Mouse (Mus musculus) hindbrain, embryonic 11.5 days (tissue): ENCODE data around the gene Ccdc24. TPM values are rescaled to one million over a fixed set of nuclear protein-coding genes. Genes with fewer than 3 reads are reported as not detected.
A peak's percentile ranks its signal among the peaks of the same experiment; 100 is the strongest.

ENCODE experiments used
- ATAC-seq: fragments of 200-750 bp; cut with Nextera tagmentation; 2 replicates; pipeline ENCODE4 v1.8.0; 2017; ENCODE audit warnings: mild to moderate bottlenecking, moderate TSS enrichment, moderate library complexity; ENCODE audit not compliant: low FRiP score
- DNase-seq: peaks from one replicate; pipeline ENCODE4 v3.0.0-alpha.2; 2015; ENCODE audit warnings: low spot score
- H3K27ac ChIP-seq: fragments of 300-500 bp; sonication (generic); 2 replicates; pipeline ENCODE4 v1.5.1; 2014; ENCODE audit warnings: mild to moderate bottlenecking, low read depth, low read length
- H3K27me3 ChIP-seq: fragments of 300-500 bp; sonication (generic); 2 replicates; pipeline ENCODE4 v1.6.1; 2014; ENCODE audit warnings: mild to moderate bottlenecking, low read length, moderate library complexity, mixed read lengths; ENCODE audit not compliant: control insufficient read depth, insufficient read depth
- H3K36me3 ChIP-seq: fragments of 300-500 bp; sonication (generic); 2 replicates; pipeline ENCODE4 v1.6.1; 2014; ENCODE audit warnings: mild to moderate bottlenecking, low read length, moderate library complexity, mixed read lengths; ENCODE audit not compliant: control insufficient read depth, insufficient read depth
- H3K4me1 ChIP-seq: fragments of 300-500 bp; sonication (generic); replicated peaks from 2 replicates; pipeline ENCODE4 v1.6.1; 2014; ENCODE audit warnings: low read length, mixed read lengths; ENCODE audit not compliant: control insufficient read depth, insufficient read depth
- H3K4me2 ChIP-seq: fragments of 300-500 bp; sonication (generic); replicated peaks from 2 replicates; pipeline ENCODE4 v1.6.1; 2014; ENCODE audit warnings: mild to moderate bottlenecking, low read depth, low read length
- H3K4me3 ChIP-seq: fragments of 300-500 bp; sonication (generic); 2 replicates; pipeline ENCODE4 v1.5.1; 2014; ENCODE audit warnings: low read depth, low read length
- H3K9ac ChIP-seq: fragments of 300-500 bp; sonication (generic); 2 replicates; pipeline ENCODE4 v1.6.1; 2014; ENCODE audit warnings: low read depth, low read length
- H3K9me3 ChIP-seq: fragments of 300-500 bp; sonication (generic); 2 replicates; pipeline ENCODE4 v1.6.1; 2016; ENCODE audit warnings: low read length; ENCODE audit not compliant: control insufficient read depth
- WGBS: fragments of 180-500 bp; shearing (Covaris S2); extraction: QIAGEN DNeasy Blood & Tissue Kit; methylation state at CpG from one replicate; pipeline ENCODE4 v1.1.7; 2014; 5-methylcytosine and 5-hydroxymethylcytosine counted together
- polyA plus RNA-seq: library from polyadenylated mRNA; unstranded; fragments of >200 nt; fragmentation: Nextera tagmentation; extraction: Ambion mirVana; gene quantifications from 2 replicates; pipeline ENCODE4 v1.2.1, GENCODE M21; 2014

The Ccdc24 gene
- polyA plus RNA-seq, 1 experiment from 2014 or later, result 1.7 TPM

DNA sequence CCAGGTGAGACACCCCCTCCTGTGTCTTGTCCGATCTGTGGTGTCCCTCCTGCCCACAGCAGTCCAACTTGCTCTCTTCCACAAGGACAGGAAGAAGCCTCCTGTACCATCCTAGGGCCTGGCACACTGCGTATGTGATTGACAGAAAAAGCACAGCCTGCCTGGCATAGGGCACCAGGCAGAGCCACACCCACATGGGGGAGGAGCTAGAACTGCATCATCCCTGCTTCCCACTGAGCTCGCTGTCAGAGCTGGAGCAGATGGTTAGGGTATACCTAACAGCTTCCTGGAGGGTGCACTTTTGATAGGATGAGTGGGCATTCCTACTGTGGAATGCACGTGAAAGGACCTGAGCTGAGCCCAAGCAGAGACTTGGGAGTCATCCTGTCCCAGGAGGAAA, 9.5 kb downstream of the Ccdc24 start:
- H3K4me1 ChIP-seq, result no peaks in the 10 kb centered on the region
- DNase-seq, result no peak
- no peak overlapping the region for H3K4me3 ChIP-seq
- H3K9ac ChIP-seq, result no peak overlapping the region
- H3K27ac ChIP-seq, result no peak overlapping the region
- peak; percentile 51; the same call in 1 of the 2 replicates for ATAC-seq
- no peaks in the 10 kb centered on the region for H3K9me3 ChIP-seq
- H3K36me3 ChIP-seq, result no peaks in the 10 kb centered on the region
- WGBS, result 38% methylated on average over 4 of the region's 4 CpGs
- no peaks in the 10 kb centered on the region; the same call in 1 of the 2 replicates for H3K27me3 ChIP-seq
- H3K4me2 ChIP-seq, result no peak overlapping the region

DNA sequence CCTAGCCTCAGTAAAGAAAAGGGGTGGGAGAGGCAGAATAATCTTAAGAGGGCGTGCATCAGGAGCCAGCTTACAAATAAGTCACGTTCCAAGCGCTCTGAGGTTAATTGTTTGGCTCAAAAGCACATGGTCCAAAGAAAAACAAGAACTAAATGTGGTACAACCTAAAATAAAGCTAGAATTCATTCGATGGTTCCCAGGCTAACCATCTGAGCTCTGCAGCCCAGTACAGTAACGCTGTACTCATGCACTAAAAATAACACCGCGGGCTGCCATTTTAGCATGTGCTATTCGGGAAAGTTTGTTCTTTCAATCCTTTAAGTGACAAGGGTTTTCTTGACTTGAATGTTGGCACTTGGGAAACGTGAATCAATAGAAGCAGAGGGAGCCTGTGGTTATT, 11.8 kb downstream of the Ccdc24 start:
- DNase-seq (no peak), ATAC-seq (no peak)
- H3K4me1 ChIP-seq, result no peaks in the 10 kb centered on the region
- 90% methylated on average over 9 of the region's 9 CpGs for WGBS
- no peaks in the 10 kb centered on the region for H3K9me3 ChIP-seq
- no peaks in the 10 kb centered on the region for H3K36me3 ChIP-seq
- H3K4me3 ChIP-seq, result no peak overlapping the region
- no peak overlapping the region for H3K9ac ChIP-seq
- no peaks in the 10 kb centered on the region; the same call in 1 of the 2 replicates for H3K27me3 ChIP-seq
- H3K27ac ChIP-seq, result no peak overlapping the region
- H3K4me2 ChIP-seq, result no peak overlapping the region

DNA sequence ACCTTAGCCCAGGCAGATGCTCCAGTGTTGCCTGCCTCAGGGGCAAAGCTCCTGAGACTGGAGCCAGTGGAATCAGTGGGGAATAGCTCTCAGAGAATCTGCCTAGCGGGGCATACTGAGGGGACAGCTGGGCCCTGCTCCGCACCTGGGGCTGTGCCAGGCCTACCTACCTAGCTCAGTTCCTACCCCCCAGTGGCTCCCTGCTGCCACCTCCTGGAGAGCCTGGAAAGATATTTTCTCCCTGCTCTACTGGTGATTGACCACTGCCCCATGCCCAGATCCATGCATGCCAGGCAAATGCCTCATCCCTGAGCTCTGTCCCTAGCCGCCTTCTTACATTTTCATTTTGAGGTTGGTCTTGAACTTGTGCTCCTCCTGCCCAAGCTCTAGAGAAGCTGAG, 13.6 kb downstream of the Ccdc24 start:
- WGBS, result 60% methylated on average over 3 of the region's 3 CpGs
- H3K9ac ChIP-seq, result no peak overlapping the region
- H3K27ac ChIP-seq, result no peak overlapping the region
- no peak overlapping the region for H3K4me3 ChIP-seq
- no peaks in the 10 kb centered on the region for H3K27me3 ChIP-seq
- ATAC-seq (0 out of 2 replicates have a peak, but pooled peaks have one; percentile 28), DNase-seq (peak; percentile 46)
- no peaks in the 10 kb centered on the region for H3K4me1 ChIP-seq
- H3K4me2 ChIP-seq, result no peak overlapping the region
- no peaks in the 10 kb centered on the region for H3K9me3 ChIP-seq
- no peaks in the 10 kb centered on the region for H3K36me3 ChIP-seq

DNA sequence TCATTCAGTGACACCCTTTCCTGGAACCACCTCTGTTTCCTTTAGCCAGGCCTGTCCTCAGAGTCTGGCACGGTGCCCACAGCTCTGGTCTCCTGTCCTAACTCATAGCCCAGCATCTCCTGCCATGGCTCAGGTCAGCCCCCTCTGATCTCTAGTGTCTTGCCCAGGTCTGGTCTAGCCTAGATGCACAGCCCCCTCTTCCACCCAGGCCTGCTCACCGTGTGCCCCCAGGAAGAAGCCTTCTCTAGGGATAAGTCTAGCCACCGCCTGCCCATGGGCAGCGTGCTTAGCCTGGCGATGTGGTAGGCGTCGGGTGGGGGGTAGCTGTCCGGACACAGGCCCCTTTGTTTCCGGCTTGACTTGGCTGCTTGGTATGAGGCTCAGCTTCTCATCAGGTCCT, 17.2 kb downstream of the Ccdc24 start:
- H3K36me3 ChIP-seq, result no peaks in the 10 kb centered on the region
- 0 out of 2 replicates have a peak, but pooled peaks cover under 1% of the 10 kb centered on the region for H3K4me1 ChIP-seq
- WGBS, result 75% methylated on average over 9 of the region's 9 CpGs
- no peak overlapping the region for H3K4me2 ChIP-seq
- H3K9ac ChIP-seq, result no peak overlapping the region
- DNase-seq (no peak), ATAC-seq (no peak)
- no peaks in the 10 kb centered on the region for H3K27me3 ChIP-seq
- H3K4me3 ChIP-seq, result no peak overlapping the region
- H3K9me3 ChIP-seq, result no peaks in the 10 kb centered on the region
- H3K27ac ChIP-seq, result no peak overlapping the region

DNA sequence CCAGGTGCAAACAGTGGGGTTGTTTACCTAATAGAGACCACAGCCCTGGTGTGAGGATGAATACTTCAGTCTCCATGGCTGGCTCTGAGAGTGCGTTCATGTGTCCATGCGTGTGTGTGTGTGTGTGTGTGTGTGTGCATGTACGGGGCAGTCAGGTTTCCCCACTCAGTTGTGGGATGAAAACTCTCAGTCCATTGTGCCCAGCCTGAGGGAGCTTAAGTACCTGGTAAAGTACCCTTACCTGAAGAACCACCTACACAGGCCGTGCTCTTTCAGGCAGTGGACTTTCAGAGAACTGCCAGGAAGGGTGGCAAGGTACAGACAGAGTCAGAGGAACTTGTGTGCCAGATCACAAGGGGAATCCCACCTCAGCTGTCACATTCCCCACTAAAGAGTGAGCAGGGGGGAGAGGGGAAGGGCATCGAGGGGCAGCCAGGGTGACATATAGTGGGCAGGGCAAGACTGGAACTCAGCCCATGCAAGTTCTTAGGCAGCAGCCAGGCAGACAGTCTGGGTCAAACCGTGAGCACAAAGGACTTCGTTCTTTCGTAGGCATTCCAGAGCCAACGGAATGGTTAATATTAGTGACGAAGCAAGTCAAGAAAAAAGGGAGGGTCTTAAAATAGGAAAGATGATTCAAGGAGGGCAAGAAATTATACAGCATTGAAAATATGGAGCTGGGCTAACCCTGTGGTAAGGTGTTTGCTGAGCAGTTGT, 20.0 kb downstream of the Ccdc24 start:
- no peak for DNase-seq
- Histone ChIP-seq H3K4me1 (peaks cover 10% of the 10 kb centered on the region), H3K4me3 (no peak overlapping the region), H3K9ac (no peak overlapping the region), H3K27me3 (no peaks in the 10 kb centered on the region), H3K9me3 (no peaks in the 10 kb centered on the region), H3K36me3 (no peaks in the 10 kb centered on the region), H3K4me2 (no peak overlapping the region), H3K27ac (no peak overlapping the region)
- ATAC-seq, result no peak
- 84% methylated on average over 10 of the region's 10 CpGs for WGBS

DNA sequence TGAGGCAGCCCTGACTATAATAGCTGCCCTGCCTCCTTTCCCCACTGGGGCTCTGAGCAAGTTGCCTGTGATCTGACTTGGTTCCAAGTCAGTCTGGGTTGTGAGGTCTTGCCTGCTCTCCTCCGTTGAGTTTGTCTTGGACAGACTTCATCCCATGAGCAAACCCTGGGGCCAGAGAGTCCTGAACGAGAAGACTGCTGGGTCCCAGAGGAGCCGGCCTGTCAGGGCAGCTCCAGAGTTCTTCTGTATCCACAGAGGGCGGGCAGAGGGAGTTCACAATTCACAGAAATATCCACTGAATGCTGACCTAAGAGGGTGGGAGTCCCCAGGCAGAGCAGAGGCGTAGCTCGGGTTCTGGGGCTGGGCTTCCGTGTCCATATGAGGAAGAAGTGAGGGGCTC, 21.5 kb downstream of the Ccdc24 start:
- Histone ChIP-seq H3K27me3 (no peaks in the 10 kb centered on the region), H3K4me1 (peaks cover 10% of the 10 kb centered on the region), H3K27ac (no peak overlapping the region), H3K4me3 (no peak overlapping the region), H3K9ac (no peak overlapping the region), H3K36me3 (no peaks in the 10 kb centered on the region), H3K9me3 (no peaks in the 10 kb centered on the region), H3K4me2 (no peak overlapping the region)
- no peak for ATAC-seq
- DNase-seq, result no peak
- 83% methylated on average over 7 of the region's 7 CpGs for WGBS

DNA sequence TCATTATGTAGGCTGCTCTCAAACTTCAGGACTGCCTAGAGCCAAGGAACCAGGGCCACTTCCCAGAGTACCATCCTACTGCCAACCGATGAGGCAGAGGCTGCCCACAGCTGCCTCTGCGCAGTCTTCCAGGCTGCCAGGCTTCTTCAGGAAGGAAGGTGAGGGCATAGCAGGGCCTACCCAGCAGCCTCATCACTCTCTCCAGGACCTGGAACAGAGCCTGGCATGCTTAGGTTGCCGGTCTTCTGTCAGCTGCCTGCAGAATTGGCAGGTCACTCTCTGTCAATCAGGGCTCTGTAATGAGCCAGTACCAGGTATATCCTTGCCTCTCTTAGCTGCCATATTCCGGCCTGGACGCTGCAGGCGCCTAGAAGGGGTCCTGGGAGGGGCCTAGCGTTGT, 22.2 kb downstream of the Ccdc24 start:
- ATAC-seq, result no peak

DNA sequence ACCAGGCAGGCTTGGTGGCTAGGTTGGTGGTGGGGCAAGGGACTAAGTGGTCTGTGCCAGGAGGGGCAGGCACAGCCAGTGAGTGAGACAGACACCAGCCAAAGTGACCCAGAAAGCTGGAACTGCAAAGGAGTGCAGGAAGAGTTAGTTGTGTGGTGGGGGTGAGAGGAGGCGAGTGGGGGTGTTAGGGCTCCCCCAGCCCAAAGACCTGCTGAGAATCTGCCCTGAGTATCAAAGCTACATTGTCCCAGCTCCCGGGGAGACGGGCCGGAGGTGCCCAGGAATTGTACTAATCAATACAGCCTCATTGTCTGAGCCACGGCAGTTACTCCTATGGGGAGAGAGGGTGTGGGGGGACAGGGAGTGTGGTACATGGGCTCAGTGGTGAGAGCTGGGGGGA, 22.9 kb downstream of the Ccdc24 start:
- no peaks in the 10 kb centered on the region for H3K27me3 ChIP-seq
- no peak overlapping the region for H3K27ac ChIP-seq
- 0 out of 2 replicates have a peak overlapping the region, but pooled peaks have one; percentile 19 for H3K9ac ChIP-seq
- DNase-seq, result no peak
- peaks cover 10% of the 10 kb centered on the region for H3K4me1 ChIP-seq
- no peak overlapping the region for H3K4me3 ChIP-seq
- H3K36me3 ChIP-seq, result no peaks in the 10 kb centered on the region
- peak overlapping the region; percentile 17; the same call in 1 of the 2 replicates for H3K4me2 ChIP-seq
- H3K9me3 ChIP-seq, result no peaks in the 10 kb centered on the region
- peak; percentile 39; the same call in 1 of the 2 replicates for ATAC-seq
- WGBS, result 35% methylated on average over 5 of the region's 5 CpGs

More for the DNA sequence above, 22.2 kb downstream of the Ccdc24 start:
- H3K4me2 ChIP-seq, result no peak overlapping the region
- no peaks in the 10 kb centered on the region for H3K27me3 ChIP-seq
- H3K4me3 ChIP-seq, result no peak overlapping the region
- peaks cover 10% of the 10 kb centered on the region for H3K4me1 ChIP-seq
- H3K9ac ChIP-seq, result no peak overlapping the region
- 85% methylated on average over 7 of the region's 7 CpGs for WGBS
- no peaks in the 10 kb centered on the region for H3K36me3 ChIP-seq
- no peak for DNase-seq
- H3K27ac ChIP-seq, result no peak overlapping the region
- H3K9me3 ChIP-seq, result no peaks in the 10 kb centered on the region

DNA sequence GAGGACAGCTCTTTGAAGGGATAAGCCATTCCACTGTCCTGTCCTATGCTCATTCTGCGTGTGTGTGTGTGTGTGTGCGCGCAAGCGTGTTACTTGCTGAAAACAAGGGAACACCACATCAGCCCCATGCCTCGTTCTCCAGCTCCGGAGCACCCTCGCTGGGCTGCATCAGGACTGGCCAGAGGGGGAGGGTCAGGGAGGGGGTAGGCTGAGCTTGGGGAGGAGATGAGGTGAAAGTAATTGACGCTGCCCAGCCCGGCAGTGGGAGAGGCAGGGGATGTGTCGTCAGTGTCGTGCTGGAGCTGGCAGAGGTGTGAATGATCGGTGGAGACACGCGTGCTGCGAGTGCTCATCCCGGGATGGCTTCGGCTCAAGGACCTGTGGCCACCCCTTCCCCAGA, 23.3 kb downstream of the Ccdc24 start:
- no peak for ATAC-seq
- no peak overlapping the region for H3K9ac ChIP-seq
- H3K4me3 ChIP-seq, result no peak overlapping the region

More for the DNA sequence above, 23.3 kb downstream of the Ccdc24 start:
- DNase-seq, result no peak
- peaks cover 10% of the 10 kb centered on the region for H3K4me1 ChIP-seq
- WGBS, result 59% methylated on average over 17 of the region's 17 CpGs
- no peaks in the 10 kb centered on the region for H3K36me3 ChIP-seq
- peak overlapping the region; percentile 17; the same call in 1 of the 2 replicates for H3K4me2 ChIP-seq
- no peaks in the 10 kb centered on the region for H3K27me3 ChIP-seq
- H3K9me3 ChIP-seq, result no peaks in the 10 kb centered on the region
- H3K27ac ChIP-seq, result no peak overlapping the region
